Mouse (Mus musculus): Measurements from ENCODE around the gene Ccnt2. TPM values are rescaled to one million over a fixed set of nuclear protein-coding genes. Genes with fewer than 3 reads are reported as not detected.
"Not testable (repeated sequence)": the region's sequence is repeated elsewhere in the genome, so short reads cannot be mapped to it uniquely, and the experiment has no call there.

Gene Ccnt2
- total and polyA plus RNA-seq, 3 experiments: 18.1 to 30.8 (median 27.4) TPM

DNA sequence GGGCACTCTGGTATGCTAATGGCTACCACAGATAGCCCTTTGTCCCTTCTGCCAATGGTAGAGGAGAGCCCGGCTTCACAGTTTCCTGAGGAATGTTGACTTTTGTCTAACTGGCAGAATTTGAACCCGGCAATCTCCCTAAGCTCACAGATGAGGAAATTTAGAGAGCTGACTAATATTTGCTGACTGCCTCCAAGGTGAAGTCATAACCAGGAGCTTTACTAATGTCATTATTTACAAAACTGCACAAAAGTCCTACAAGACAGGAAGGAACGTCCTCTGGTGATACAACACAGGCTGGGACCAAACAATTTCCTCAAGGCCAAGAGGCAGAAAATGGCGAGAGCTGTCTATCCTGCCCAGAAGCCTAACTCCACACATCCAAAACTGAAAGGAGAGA, 18.2 kb upstream of the Ccnt2 start:
- H3K79me2 ChIP-seq (replicated peaks; ENCODE audit: control insufficient read depth, extremely low read depth, insufficient read depth, poor library complexity, severe bottlenecking): no peaks in the 10 kb centered on the region
- TF ChIP-seq JUND (conservative IDR thresholded peaks at IDR 0.05; ENCODE audit: low read depth, low read length) (no peak), JUN (IDR thresholded peaks at IDR 0.05; ENCODE audit: insufficient read depth, low read depth, low read length) (no peak), TCF12 (IDR thresholded peaks at IDR 0.05; ENCODE audit: low read depth, low read length) (no peak), TBP (conservative IDR thresholded peaks at IDR 0.05; ENCODE audit: low read depth, low read length) (no peak), BHLHE40 (IDR thresholded peaks at IDR 0.05; ENCODE audit: low read depth, low read length) (no peak), CHD1 (IDR thresholded peaks at IDR 0.05; ENCODE audit: low read depth, low read length) (no peak), USF2 (conservative IDR thresholded peaks at IDR 0.05; ENCODE audit: low read depth, low read length) (no peak), SIN3A (IDR thresholded peaks at IDR 0.05; ENCODE audit: low read length) (no peak), CTCF (conservative IDR thresholded peaks at IDR 0.05 in 1 of 2, IDR thresholded peaks at IDR 0.05 in 1 of 2; ENCODE audit: low read depth in 2 of 2, low read length in 2 of 2) (no peak), SMC3 (IDR thresholded peaks at IDR 0.05; ENCODE audit: low read depth, low read length) (no peak), ETS1 (conservative IDR thresholded peaks at IDR 0.05; ENCODE audit: low read depth, low read length) (no peak), POLR2AphosphoS2 (IDR thresholded peaks at IDR 0.05; ENCODE audit: low read depth, low read length) (no peak), RAD21 (IDR thresholded peaks at IDR 0.05; ENCODE audit: low read depth, low read length) (no peak)
- no peak overlapping the region for H3K9ac ChIP-seq (ENCODE audit: insufficient read depth, low read depth)
- no peaks in the 10 kb centered on the region for H3K36me3 ChIP-seq (replicated peaks in 1 of 2; ENCODE audit: control insufficient read depth in 1 of 2, insufficient read depth in 1 of 2, low read length in 1 of 2)
- H3K4me3 ChIP-seq (replicated peaks in 1 of 3; ENCODE audit: low read depth in 2 of 3, low read length in 2 of 3, poor library complexity in 1 of 3): no peak overlapping the region
- H3K4me2 ChIP-seq (ENCODE audit: insufficient read depth, low read depth, poor library complexity, severe bottlenecking): no peak overlapping the region
- no peak overlapping the region for H3K27ac ChIP-seq (ENCODE audit: insufficient read depth, low read depth)
- in situ Hi-C loops (cut with MboI; ENCODE audit: low pct_ligation_motif_present, low pct_unique_long_range_greater_than_20kb, low sequenced_read_pairs) (loop anchor here (10.0 to 25.0 kb wide), 2 partner anchors 51 to 144 kb away; no protein-coding TSS in a partner anchor), dilution Hi-C loops (cut with MboI; ENCODE audit: extremely low pct_ligation_motif_present, extremely low pct_unique_long_range_greater_than_20kb, low sequenced_read_pairs) (no loop called here)
- H3K27me3 ChIP-seq (replicated peaks): no peaks in the 10 kb centered on the region
- peaks cover 5 to 14% of the 10 kb centered on the region in 2 experiments for H3K4me1 ChIP-seq (ENCODE audit: control insufficient read depth in 1 of 2, insufficient read depth in 2 of 2)
- H3K9me3 ChIP-seq (replicated peaks; ENCODE audit: low read length): no peaks in the 10 kb centered on the region
- no peak for DNase-seq (ENCODE audit: extremely low read depth)

DNA sequence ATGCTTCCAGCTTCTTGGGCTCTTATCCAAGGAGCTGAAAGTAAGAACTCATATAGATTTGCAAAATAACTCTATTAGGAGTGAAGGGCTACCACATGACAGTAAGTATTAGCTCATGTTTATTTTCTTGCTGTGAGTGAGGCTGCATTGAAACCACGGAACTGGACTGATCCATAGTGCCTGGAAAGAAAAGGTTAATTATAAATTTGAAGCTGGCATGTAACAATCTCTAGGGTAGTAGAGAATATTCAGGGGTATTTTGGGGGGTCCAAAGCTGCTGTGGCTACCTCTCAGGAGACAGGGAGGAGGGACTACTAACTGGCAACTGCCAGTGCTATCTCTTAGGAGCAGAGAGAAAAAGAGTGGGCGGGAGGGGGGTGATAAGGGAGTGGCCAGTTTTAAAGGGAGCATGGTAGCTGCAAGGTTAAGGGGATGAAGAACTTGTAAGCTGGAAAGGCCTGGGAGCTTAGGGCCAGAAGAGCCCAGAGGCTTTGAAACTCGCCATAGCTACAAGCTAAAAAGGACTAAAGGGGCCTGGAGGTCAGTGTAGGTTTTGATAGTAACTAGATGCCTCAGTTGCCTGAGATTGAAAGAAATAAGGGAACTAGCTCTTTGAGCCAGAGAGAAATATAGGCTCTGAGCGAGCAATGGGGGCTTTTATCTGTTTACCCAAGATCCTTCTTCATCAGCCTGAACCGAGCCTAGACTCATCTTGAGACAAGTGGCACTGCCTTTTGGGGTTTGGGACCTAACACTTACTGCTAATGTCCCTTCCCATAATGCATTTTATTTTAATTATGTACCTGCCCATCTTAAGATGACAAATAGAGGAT, 17.4 kb upstream of the Ccnt2 start:
- Histone ChIP-seq H3K4me3 (replicated peaks in 1 of 3; ENCODE audit: low read depth in 2 of 3, low read length in 2 of 3, poor library complexity in 1 of 3) (no peak overlapping the region), H3K79me2 (replicated peaks; ENCODE audit: control insufficient read depth, extremely low read depth, insufficient read depth, poor library complexity, severe bottlenecking) (no peaks in the 10 kb centered on the region), H3K36me3 (replicated peaks in 1 of 2; ENCODE audit: control insufficient read depth in 1 of 2, insufficient read depth in 1 of 2, low read length in 1 of 2) (no peaks in the 10 kb centered on the region), H3K27ac (ENCODE audit: insufficient read depth, low read depth) (no peak overlapping the region), H3K4me2 (ENCODE audit: insufficient read depth, low read depth, poor library complexity, severe bottlenecking) (no peak overlapping the region), H3K27me3 (replicated peaks) (no peaks in the 10 kb centered on the region), H3K9me3 (replicated peaks; ENCODE audit: low read length) (no peaks in the 10 kb centered on the region), H3K9ac (ENCODE audit: insufficient read depth, low read depth) (no peak overlapping the region), H3K4me1 (ENCODE audit: control insufficient read depth in 1 of 2, insufficient read depth in 2 of 2) (peaks cover 7 to 14% of the 10 kb centered on the region in 2 experiments)
- dilution Hi-C loops (cut with MboI; ENCODE audit: extremely low pct_ligation_motif_present, extremely low pct_unique_long_range_greater_than_20kb, low sequenced_read_pairs) (no loop called here), in situ Hi-C loops (cut with MboI; ENCODE audit: low pct_ligation_motif_present, low pct_unique_long_range_greater_than_20kb, low sequenced_read_pairs) (loop anchor here (10.0 to 25.0 kb wide), 2 partner anchors 52 to 144 kb away; no protein-coding TSS in a partner anchor)
- no peak for DNase-seq (ENCODE audit: extremely low read depth)
- TF ChIP-seq ETS1 (conservative IDR thresholded peaks at IDR 0.05; ENCODE audit: low read depth, low read length) (no peak), MXI1 (IDR thresholded peaks at IDR 0.05; ENCODE audit: low read depth, low read length) (no peak), SMC3 (IDR thresholded peaks at IDR 0.05; ENCODE audit: low read depth, low read length) (no peak), RAD21 (IDR thresholded peaks at IDR 0.05; ENCODE audit: low read depth, low read length) (no peak), ZMIZ1 (IDR thresholded peaks at IDR 0.05; ENCODE audit: low read depth, low read length) (no peak), JUND (conservative IDR thresholded peaks at IDR 0.05; ENCODE audit: low read depth, low read length) (no peak), EP300 (IDR thresholded peaks at IDR 0.05; ENCODE audit: low read length) (no peak), USF2 (conservative IDR thresholded peaks at IDR 0.05; ENCODE audit: low read depth, low read length) (no peak), CHD2 (IDR thresholded peaks at IDR 0.05; ENCODE audit: low read length) (no peak), ELF1 (IDR thresholded peaks at IDR 0.05; ENCODE audit: low read depth, low read length) (no peak), NRF1 (IDR thresholded peaks at IDR 0.05; ENCODE audit: low read depth, low read length) (no peak), CHD1 (IDR thresholded peaks at IDR 0.05; ENCODE audit: low read depth, low read length) (no peak)

DNA sequence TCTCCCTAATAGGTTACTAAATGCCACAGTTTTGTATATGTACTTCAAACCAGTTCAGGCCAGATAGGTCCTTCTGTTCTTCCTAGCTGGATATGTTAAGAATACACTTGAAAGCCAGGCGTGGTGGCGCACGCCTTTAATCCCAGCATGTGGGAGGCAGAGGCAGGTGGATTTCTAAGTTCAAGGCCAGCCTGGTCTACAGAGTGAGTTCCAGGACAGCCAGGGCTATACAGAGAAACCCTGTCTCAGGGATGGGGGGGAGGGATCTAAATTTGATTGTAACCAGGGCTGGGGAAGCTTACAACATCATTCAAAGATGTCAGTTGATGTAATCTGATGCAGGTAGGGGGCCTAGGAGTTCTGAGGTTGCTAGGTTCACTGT, 16.8 kb upstream of the Ccnt2 start:
- H3K27ac ChIP-seq (ENCODE audit: insufficient read depth, low read depth); DNase-seq (ENCODE audit: extremely low read depth); H3K4me3 ChIP-seq (replicated peaks in 1 of 3; ENCODE audit: low read depth in 2 of 3, low read length in 2 of 3, poor library complexity in 1 of 3); H3K36me3 ChIP-seq (replicated peaks in 1 of 2; ENCODE audit: control insufficient read depth in 1 of 2, insufficient read depth in 1 of 2, low read length in 1 of 2); H3K27me3 ChIP-seq (replicated peaks); dilution Hi-C loops (cut with MboI; ENCODE audit: extremely low pct_ligation_motif_present, extremely low pct_unique_long_range_greater_than_20kb, low sequenced_read_pairs); H3K9ac ChIP-seq (ENCODE audit: insufficient read depth, low read depth); H3K4me2 ChIP-seq (ENCODE audit: insufficient read depth, low read depth, poor library complexity, severe bottlenecking); H3K9me3 ChIP-seq (replicated peaks; ENCODE audit: low read length); H3K79me2 ChIP-seq (replicated peaks; ENCODE audit: control insufficient read depth, extremely low read depth, insufficient read depth, poor library complexity, severe bottlenecking): not testable (repeated sequence)
- H3K4me1 ChIP-seq (ENCODE audit: control insufficient read depth in 1 of 2, insufficient read depth in 2 of 2): peaks cover 7 to 14% of the 10 kb centered on the region in 2 experiments
- in situ Hi-C loops (cut with MboI; ENCODE audit: low pct_ligation_motif_present, low pct_unique_long_range_greater_than_20kb, low sequenced_read_pairs): loop anchor here (10.0 to 25.0 kb wide), 2 partner anchors 52 to 145 kb away; no protein-coding TSS in a partner anchor

Data from CH12.LX (cell line).